Mouse (Mus musculus) brown adipose tissue, adult 24 weeks (tissue): ENCODE data around the gene Thoc2. TPM values are rescaled to one million over a fixed set of nuclear protein-coding genes. Genes with fewer than 3 reads are reported as not detected.

Experiments
- polyA plus RNA-seq: library from polyadenylated mRNA; stranded (reverse); fragments of >200 nt; gene quantifications from 2 replicates; pipeline ENCODE4 v1.2.4, GENCODE M21; 2012; ENCODE audit not compliant: missing spikeins, insufficient read depth, insufficient read length

Gene Thoc2
- polyA plus RNA-seq, 1 experiment: 36.8 TPM

Other genes starting within 250 kb of the Thoc2 start
- gene Xiap, start 139.0 kb upstream of the Thoc2 start, polyA plus RNA-seq: 27.7 and 28.5 TPM in 2 replicates
- 29.4 and 33.5 TPM in 2 replicates for gene Stag2, start 228.6 kb upstream of the Thoc2 start, polyA plus RNA-seq